Mouse (Mus musculus): ENCODE data around the gene Upb1. TPM values are rescaled to one million over a fixed set of nuclear protein-coding genes. Genes with fewer than 3 reads are reported as not detected.
"Not testable (repeated sequence)": the region's sequence is repeated elsewhere in the genome, so short reads cannot be mapped to it uniquely, and the experiment has no call there.

The Upb1 gene
- polyA plus RNA-seq, 1 experiment from 2014 or later = 0.62 TPM

DNA sequence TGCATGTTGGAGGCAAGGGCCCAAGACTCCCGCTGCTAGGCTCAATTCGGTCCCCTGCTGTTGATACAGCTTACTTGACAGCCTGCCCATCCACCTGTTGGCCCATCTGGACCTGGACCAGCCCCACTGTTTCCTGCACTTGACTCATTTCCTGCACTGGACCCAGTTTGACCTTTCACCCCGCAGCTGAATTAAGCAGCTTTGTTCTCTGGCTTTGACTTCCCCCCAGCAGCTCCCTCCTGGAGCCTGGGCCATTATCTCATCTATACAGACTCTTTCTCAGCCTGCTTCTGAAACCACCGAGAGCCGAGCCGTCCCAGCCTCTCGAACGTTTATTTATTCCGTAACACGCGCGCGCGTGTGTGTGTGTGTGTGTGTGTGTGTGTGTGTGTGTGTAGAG is 3.9 kb upstream of the Upb1 start:
- Histone ChIP-seq H3K4me2 (0 out of 2 replicates have a peak overlapping the region, but pooled peaks have one; percentile 14), H3K9ac (no peak overlapping the region), H3K9me3 (replicated peaks) (no peaks in the 10 kb centered on the region), H3K4me1 (replicated peaks) (no peaks in the 10 kb centered on the region), H3K36me3 (no peaks in the 10 kb centered on the region), H3K27ac (no peak overlapping the region), H3K4me3 (no peak overlapping the region), H3K27me3 (no peaks in the 10 kb centered on the region)
- 40% methylated on average over 14 of the region's 14 CpGs for WGBS
- ATAC-seq (replicated peaks; ENCODE audit: insufficient number of reproducible peaks, insufficient read depth, low FRiP score, low read depth) = peak; percentile 50; the same call in 1 of the 2 replicates

DNA sequence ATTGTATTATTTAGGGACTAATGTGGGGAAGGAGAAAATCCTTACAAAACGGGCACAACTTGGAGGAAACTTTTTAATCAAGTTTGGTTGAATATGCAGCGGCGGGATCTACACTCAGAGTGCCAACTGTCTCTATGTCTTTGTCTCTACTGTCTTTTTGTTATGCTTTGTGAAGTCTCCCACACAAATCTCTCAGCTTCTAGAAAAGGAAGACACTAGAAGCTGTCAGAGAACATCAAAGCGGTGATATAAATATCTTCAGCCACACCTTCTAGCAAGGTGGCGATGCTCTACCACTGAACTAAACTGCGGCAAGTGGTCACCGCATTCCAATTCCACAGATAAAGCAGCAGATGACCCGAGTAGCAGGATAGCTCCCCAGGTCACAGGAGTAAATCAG is 5.0 kb downstream of the Upb1 start:
- H3K4me1 ChIP-seq (replicated peaks) = peaks cover 15% of the 10 kb centered on the region
- H3K4me2 ChIP-seq = no peak overlapping the region
- ATAC-seq (replicated peaks; ENCODE audit: insufficient number of reproducible peaks, insufficient read depth, low FRiP score, low read depth) = no peak
- no peaks in the 10 kb centered on the region for H3K36me3 ChIP-seq
- no peak overlapping the region for H3K4me3 ChIP-seq
- H3K9ac ChIP-seq = no peak overlapping the region
- WGBS = 60% methylated on average over 8 of the region's 8 CpGs
- no peaks in the 10 kb centered on the region for H3K27me3 ChIP-seq
- no peak overlapping the region for H3K27ac ChIP-seq
- H3K9me3 ChIP-seq (replicated peaks) = no peaks in the 10 kb centered on the region

DNA sequence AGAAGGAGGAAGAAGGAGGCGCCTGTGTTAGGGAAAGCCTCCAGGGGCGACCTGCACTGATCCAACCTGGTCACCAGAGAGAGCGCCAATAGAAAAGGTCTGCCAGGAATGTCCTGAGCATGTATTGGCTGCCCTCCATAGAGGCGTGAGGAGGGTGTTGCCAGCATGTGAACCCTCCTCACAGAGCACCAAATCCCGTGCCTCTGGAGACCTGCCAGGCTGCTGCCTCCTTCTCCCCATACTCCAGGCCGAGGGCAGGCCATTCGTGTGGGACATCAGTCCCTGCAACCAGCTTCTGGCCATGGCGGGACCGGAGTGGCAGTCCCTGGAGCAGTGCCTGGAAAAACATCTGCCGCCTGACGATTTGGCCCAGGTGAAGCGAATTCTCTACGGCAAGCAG is 5.8 kb downstream of the Upb1 start:
- no peak overlapping the region for H3K9ac ChIP-seq
- H3K27me3 ChIP-seq = no peaks in the 10 kb centered on the region
- 38% methylated on average over 13 of the region's 13 CpGs for WGBS
- no peaks in the 10 kb centered on the region for H3K9me3 ChIP-seq (replicated peaks)
- 0 out of 2 replicates have a peak overlapping the region, but pooled peaks have one; percentile 10 for H3K4me2 ChIP-seq
- peaks cover 17% of the 10 kb centered on the region for H3K4me1 ChIP-seq (replicated peaks)
- ATAC-seq (replicated peaks; ENCODE audit: insufficient number of reproducible peaks, insufficient read depth, low FRiP score, low read depth) = peak; percentile 60
- H3K36me3 ChIP-seq = no peaks in the 10 kb centered on the region
- no peak overlapping the region for H3K27ac ChIP-seq
- H3K4me3 ChIP-seq = no peak overlapping the region

GRCm38 (mm10) chr10:75407741-75408140 is 6.8 kb downstream of the Upb1 start:
- H3K9ac ChIP-seq = no peak overlapping the region
- H3K27ac ChIP-seq = no peak overlapping the region
- H3K9me3 ChIP-seq (replicated peaks) = no peaks in the 10 kb centered on the region
- no peaks in the 10 kb centered on the region for H3K27me3 ChIP-seq
- 87% methylated on average over 4 of the region's 4 CpGs for WGBS
- H3K36me3 ChIP-seq = no peaks in the 10 kb centered on the region
- peaks cover 24% of the 10 kb centered on the region for H3K4me1 ChIP-seq (replicated peaks)
- H3K4me3 ChIP-seq = no peak overlapping the region
- no peak for ATAC-seq (replicated peaks; ENCODE audit: insufficient number of reproducible peaks, insufficient read depth, low FRiP score, low read depth)
- H3K4me2 ChIP-seq = no peak overlapping the region

GRCm38 (mm10) chr10:75411343-75412113 is 10.6 kb downstream of the Upb1 start:
- H3K4me2 ChIP-seq = not testable (repeated sequence)

DNA sequence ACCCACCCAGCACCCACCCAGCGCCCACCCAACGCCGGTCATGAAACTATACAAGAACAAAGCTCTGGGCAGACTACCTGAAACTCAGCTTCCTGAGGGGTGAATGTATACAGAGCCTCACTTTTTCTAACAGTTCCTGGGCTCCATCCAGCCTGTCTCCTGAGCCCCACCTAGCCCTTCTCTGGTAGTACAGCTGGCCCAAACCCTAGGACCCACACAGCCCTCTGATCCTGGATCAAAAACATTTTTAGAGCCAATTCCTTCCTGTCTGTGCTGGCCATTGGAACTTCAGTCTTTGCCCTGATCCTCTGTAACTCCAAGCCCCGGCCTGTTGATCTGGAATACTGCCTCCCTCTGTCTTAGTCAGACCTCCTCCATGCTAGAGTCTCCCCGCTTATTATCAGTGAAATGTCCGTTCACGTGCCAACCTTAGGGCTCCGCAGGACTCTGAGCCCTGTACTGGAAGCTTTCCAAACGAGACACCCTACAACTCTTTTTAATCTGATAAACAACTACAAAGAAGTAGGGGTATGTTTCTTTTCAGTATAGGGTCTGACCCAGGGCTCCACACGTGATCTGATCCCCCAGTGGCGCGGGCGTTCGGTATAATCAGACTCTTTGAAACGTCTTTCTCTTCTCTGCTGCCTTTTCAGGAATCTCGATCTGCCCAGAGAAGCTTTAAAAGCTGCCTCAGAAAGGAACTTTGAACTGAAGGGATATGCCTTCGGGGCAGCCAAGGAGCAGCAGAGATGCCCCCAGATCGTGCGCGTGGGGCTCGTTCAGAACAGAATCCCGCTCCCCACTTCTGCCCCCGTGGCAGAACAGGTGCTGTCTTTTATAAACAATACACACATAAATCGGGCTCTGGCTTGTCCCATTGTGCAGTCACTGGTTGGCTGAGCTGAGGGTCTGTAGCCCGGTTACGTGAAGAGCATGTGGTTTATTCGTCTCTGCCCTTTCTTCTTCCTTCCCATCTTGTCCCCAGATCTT is 11.5 kb downstream of the Upb1 start:
- Histone ChIP-seq H3K36me3 (no peaks in the 10 kb centered on the region), H3K27ac (no peak overlapping the region), H3K27me3 (no peaks in the 10 kb centered on the region), H3K9me3 (replicated peaks) (no peaks in the 10 kb centered on the region), H3K4me2 (no peak overlapping the region), H3K9ac (no peak overlapping the region), H3K4me3 (no peak overlapping the region), H3K4me1 (replicated peaks) (peaks cover 12% of the 10 kb centered on the region; the same call in 1 of the 2 replicates)
- ATAC-seq (replicated peaks; ENCODE audit: insufficient number of reproducible peaks, insufficient read depth, low FRiP score, low read depth) = no peak
- 67% methylated on average over 27 of the region's 27 CpGs for WGBS

More at GRCm38 (mm10) chr10:75411343-75412113, 10.6 kb downstream of the Upb1 start:
- not testable (repeated sequence) for H3K27me3 ChIP-seq; H3K9me3 ChIP-seq (replicated peaks); H3K27ac ChIP-seq; ATAC-seq (replicated peaks; ENCODE audit: insufficient number of reproducible peaks, insufficient read depth, low FRiP score, low read depth); H3K4me3 ChIP-seq; H3K9ac ChIP-seq; H3K36me3 ChIP-seq
- WGBS = 50% methylated on average over 10 of the region's 10 CpGs
- H3K4me1 ChIP-seq (replicated peaks) = peaks cover 18% of the 10 kb centered on the region

DNA sequence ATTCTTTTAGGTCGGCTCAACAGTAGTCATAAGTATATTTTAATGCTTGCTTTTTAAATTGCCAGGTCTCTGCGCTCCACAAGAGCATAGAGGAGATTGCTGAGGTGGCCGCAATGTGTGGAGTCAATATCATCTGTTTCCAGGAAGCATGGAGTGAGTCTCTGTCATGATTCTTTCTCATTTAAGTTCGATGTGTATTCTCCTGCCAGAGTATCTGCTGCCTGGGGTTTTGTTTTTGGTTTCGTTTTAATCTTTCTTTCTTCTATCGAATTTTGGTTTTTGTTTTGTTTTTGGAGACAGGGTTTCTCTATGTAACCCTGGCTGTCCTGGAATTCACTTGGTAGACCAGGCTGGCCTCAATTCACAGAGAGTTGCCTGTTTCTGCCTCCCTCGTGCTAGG is 14.0 kb downstream of the Upb1 start:
- no peak overlapping the region for H3K27ac ChIP-seq
- H3K27me3 ChIP-seq = no peaks in the 10 kb centered on the region
- no peaks in the 10 kb centered on the region for H3K36me3 ChIP-seq
- no peaks in the 10 kb centered on the region for H3K9me3 ChIP-seq (replicated peaks)
- H3K4me1 ChIP-seq (replicated peaks) = peaks cover 12% of the 10 kb centered on the region; the same call in 1 of the 2 replicates
- H3K4me3 ChIP-seq = no peak overlapping the region
- no peak overlapping the region for H3K9ac ChIP-seq
- H3K4me2 ChIP-seq = no peak overlapping the region
- ATAC-seq (replicated peaks; ENCODE audit: insufficient number of reproducible peaks, insufficient read depth, low FRiP score, low read depth) = no peak
- 72% methylated on average over 7 of the region's 7 CpGs for WGBS

GRCm38 (mm10) chr10:75417363-75418042 is 16.6 kb downstream of the Upb1 start:
- Histone ChIP-seq H3K36me3 (no peaks in the 10 kb centered on the region), H3K9ac (no peak overlapping the region), H3K27ac (no peak overlapping the region), H3K9me3 (replicated peaks) (no peaks in the 10 kb centered on the region), H3K27me3 (no peaks in the 10 kb centered on the region), H3K4me3 (no peak overlapping the region), H3K4me1 (replicated peaks) (peaks cover 2% of the 10 kb centered on the region; the same call in 1 of the 2 replicates), H3K4me2 (no peak overlapping the region)
- WGBS = 87% methylated on average over 8 of the region's 8 CpGs
- no peak for ATAC-seq (replicated peaks; ENCODE audit: insufficient number of reproducible peaks, insufficient read depth, low FRiP score, low read depth)

DNA sequence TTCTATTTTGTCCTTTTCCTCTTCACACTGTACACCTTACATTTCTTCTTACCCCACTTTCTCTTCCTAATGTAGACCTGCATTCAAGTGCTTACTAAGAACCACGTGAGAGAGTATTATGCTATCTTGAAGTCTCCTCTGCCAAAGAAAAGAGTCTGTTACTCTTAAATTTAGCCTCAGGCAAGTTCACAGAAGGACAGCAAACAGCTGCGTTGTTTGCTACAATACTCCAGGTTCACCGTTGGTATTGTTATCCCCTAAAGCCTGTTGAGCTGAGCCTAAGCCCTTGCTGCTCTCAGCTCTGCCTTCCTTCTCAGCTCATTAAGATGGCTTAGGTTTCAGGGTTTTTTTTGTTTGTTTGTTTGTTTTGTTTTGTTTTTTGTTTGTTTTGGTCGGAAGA is 17.8 kb downstream of the Upb1 start:
- ATAC-seq (replicated peaks; ENCODE audit: insufficient number of reproducible peaks, insufficient read depth, low FRiP score, low read depth) = no peak
- 58% methylated on average over 4 of the region's 4 CpGs for WGBS
- H3K4me3 ChIP-seq = no peak overlapping the region
- H3K4me2 ChIP-seq = no peak overlapping the region
- no peaks in the 10 kb centered on the region for H3K27me3 ChIP-seq
- H3K9me3 ChIP-seq (replicated peaks) = no peaks in the 10 kb centered on the region
- no peak overlapping the region for H3K9ac ChIP-seq
- H3K4me1 ChIP-seq (replicated peaks) = no peaks in the 10 kb centered on the region
- H3K27ac ChIP-seq = no peak overlapping the region
- H3K36me3 ChIP-seq = no peaks in the 10 kb centered on the region

DNA sequence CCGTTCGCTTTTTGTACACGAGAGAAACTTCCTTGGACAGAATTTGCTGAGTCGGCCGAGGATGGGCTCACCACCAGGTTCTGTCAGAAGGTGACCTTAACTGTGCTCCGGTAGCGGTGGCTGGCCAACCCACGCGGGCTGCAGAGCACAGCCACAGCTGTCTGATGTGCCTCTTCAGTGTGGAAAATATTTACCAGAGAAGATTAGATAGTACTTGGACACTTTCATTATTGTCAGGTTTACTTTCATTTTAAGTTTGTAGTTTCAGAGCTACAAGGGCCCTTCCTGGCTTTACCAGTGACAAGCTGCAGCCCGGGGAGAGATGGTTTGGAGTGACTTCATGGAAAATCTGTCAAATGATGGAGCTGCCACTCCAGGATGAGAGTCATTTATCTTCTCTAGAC is 23.6 kb downstream of the Upb1 start:
- ATAC-seq (replicated peaks; ENCODE audit: insufficient number of reproducible peaks, insufficient read depth, low FRiP score, low read depth) = no peak
- H3K4me1 ChIP-seq (replicated peaks) = 0 out of 2 replicates have a peak, but pooled peaks cover 2% of the 10 kb centered on the region
- H3K4me2 ChIP-seq = peak overlapping the region; percentile 23; the same call in 1 of the 2 replicates
- H3K27me3 ChIP-seq = no peaks in the 10 kb centered on the region
- H3K36me3 ChIP-seq = no peaks in the 10 kb centered on the region
- no peak overlapping the region for H3K9ac ChIP-seq
- H3K9me3 ChIP-seq (replicated peaks) = no peaks in the 10 kb centered on the region
- 45% methylated on average over 10 of the region's 10 CpGs for WGBS
- no peak overlapping the region for H3K4me3 ChIP-seq
- no peak overlapping the region for H3K27ac ChIP-seq

All from heart, embryonic 15.5 days (tissue).